Mouse (Mus musculus): ENCODE measurements at regions not wholly inside any gene's neighbourhood (a gene's known extent, or its start where the extent isn't known, plus 50 kb on each side); places are given as distances from the start of the nearest gene placed in this dataset.

GRCm38 (mm10) chr6:82855401-82855800, 81.1 kb upstream of the Hk2 start:
- TF ChIP-seq CTCF (IDR thresholded peaks at IDR 0.05; ENCODE audit: extremely low read depth, insufficient read length, insufficient replicate concordance, low read depth, low read length) (no peak), POLR2A (IDR thresholded peaks at IDR 0.05; ENCODE audit: low read depth, low read length) (no peak)

Data from small intestine, adult 2 months (tissue).